Comparison of ENCODE assay signal across 20 mouse cellular contexts in the genomic region with DNA sequence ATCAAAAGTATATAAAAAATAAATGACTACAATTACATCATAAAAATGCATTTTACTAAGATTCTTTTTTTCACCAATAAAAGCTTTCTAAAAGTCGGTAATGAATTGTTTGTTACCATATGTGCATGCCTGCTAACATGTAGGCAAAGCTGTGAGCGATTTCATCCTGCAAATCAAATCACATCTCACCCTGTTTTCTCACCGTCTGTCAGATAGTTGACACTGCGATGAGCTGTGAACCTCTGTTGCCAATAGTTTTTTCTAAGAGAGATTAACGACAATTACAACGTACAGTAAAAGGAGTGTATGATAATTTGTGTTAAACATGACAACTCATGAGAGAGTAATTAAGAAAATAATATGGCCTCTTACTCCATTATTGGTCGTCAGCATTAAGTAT. TPM values are rescaled to one million over a fixed set of nuclear protein-coding genes. Genes with fewer than 3 reads are reported as not detected.
DNase-seq lines count a peak whose midpoint lies in the region; ATAC-seq and TF ChIP-seq lines count a peak whose summit lies in the region.
"Had no signal": no experiment of that assay in that cellular context is flagged by ENCODE, and none has a peak within 500 bp of the region (broad histone marks: within the 10 kb centered on the region; RNA-seq: fewer than 3 reads in every experiment).

No protein-coding gene starts in this region.

- H3K4me2 ChIP-seq in forebrain, embryonic 14.5 days (ENCODE audit: low read length): no peak overlapping the region
- H3K4me2 ChIP-seq in forebrain, postnatal 0 days (ENCODE audit: low read depth): no peak overlapping the region
- no peak overlapping the region for H3K4me2 ChIP-seq in midbrain, embryonic 14.5 days (ENCODE audit: low read length)
- H3K4me2 ChIP-seq: embryonic facial prominence, embryonic 12.5 days had no signal

- no peak overlapping the region for H3K27ac ChIP-seq in forebrain, embryonic 14.5 days (ENCODE audit: low read depth, low read length)
- no peak overlapping the region for H3K27ac ChIP-seq in forebrain, embryonic 10.5 days
- no peak overlapping the region for H3K27ac ChIP-seq in forebrain, postnatal 0 days (ENCODE audit: low read depth, low read length)
- no peak overlapping the region for H3K27ac ChIP-seq in midbrain, embryonic 14.5 days (replicated peaks; ENCODE audit: low read depth, low read length)
- H3K27ac ChIP-seq: embryonic facial prominence, embryonic 10.5 days; embryonic facial prominence, embryonic 12.5 days had no signal

- no peak overlapping the region for H3K4me3 ChIP-seq in forebrain, embryonic 14.5 days (ENCODE audit: low read depth, low read length)
- no peak overlapping the region for H3K4me3 ChIP-seq in forebrain, embryonic 10.5 days
- no peak overlapping the region for H3K4me3 ChIP-seq in forebrain, postnatal 0 days (ENCODE audit: low read depth, low read length)
- no peak overlapping the region for H3K4me3 ChIP-seq in midbrain, embryonic 14.5 days (replicated peaks; ENCODE audit: low read depth, low read length)
- H3K4me3 ChIP-seq: embryonic facial prominence, embryonic 10.5 days; embryonic facial prominence, embryonic 12.5 days had no signal

- peaks cover 8% of the 10 kb centered on the region; the same call in 1 of the 2 replicates for H3K36me3 ChIP-seq in forebrain, embryonic 14.5 days (ENCODE audit: control insufficient read depth, insufficient read depth, low read length)
- peaks cover 42% of the 10 kb centered on the region for H3K36me3 ChIP-seq in forebrain, embryonic 10.5 days (replicated peaks)
- H3K36me3 ChIP-seq in forebrain, postnatal 0 days (ENCODE audit: insufficient read depth): no peaks in the 10 kb centered on the region
- no peaks in the 10 kb centered on the region for H3K36me3 ChIP-seq in midbrain, embryonic 14.5 days (ENCODE audit: control insufficient read depth, insufficient read depth, low read length)
- H3K36me3 ChIP-seq: embryonic facial prominence, embryonic 10.5 days; embryonic facial prominence, embryonic 12.5 days had no signal

- peak; percentile 74; the same call in 1 of the 2 replicates for ATAC-seq in forebrain, embryonic 14.5 days
- ATAC-seq in forebrain, postnatal 0 days: peak; percentile 50; the same call in 1 of the 2 replicates
- ATAC-seq in midbrain, embryonic 14.5 days (ENCODE audit: low FRiP score, low TSS enrichment): no peak
- ATAC-seq: activated CD4-positive, CD25-positive, alpha-beta regulatory T cell, adult 4 months; Patski had no signal

- H3K9me3 ChIP-seq in forebrain, embryonic 14.5 days (replicated peaks; ENCODE audit: control insufficient read depth, low read length): no peaks in the 10 kb centered on the region
- H3K9me3 ChIP-seq in forebrain, embryonic 10.5 days: no peaks in the 10 kb centered on the region
- H3K9me3 ChIP-seq in forebrain, postnatal 0 days (ENCODE audit: low read length): no peaks in the 10 kb centered on the region
- no peaks in the 10 kb centered on the region for H3K9me3 ChIP-seq in midbrain, embryonic 14.5 days (ENCODE audit: control insufficient read depth, low read length)
- H3K9me3 ChIP-seq: embryonic facial prominence, embryonic 10.5 days; embryonic facial prominence, embryonic 12.5 days had no signal

- peak; percentile 86 for DNase-seq in forebrain, embryonic 14.5 days (ENCODE audit: low spot score)
- no peak for DNase-seq in forebrain, embryonic 10.5 days (ENCODE audit: extremely low spot score, low spot score)
- DNase-seq in brain, embryonic 14.5 days (ENCODE audit: low read depth): peak; percentile 89
- peak; percentile 12 for DNase-seq in brain, embryonic 18.5 days (ENCODE audit: low read depth, low spot score)
- no peak for DNase-seq in forebrain, postnatal 0 days
- no peak for DNase-seq in Muller cell, postnatal 12 days (ENCODE audit: inconsistent ontology term)
- DNase-seq in midbrain, embryonic 14.5 days: no peak
- DNase-seq: adrenal gland, postnatal 10 days; adrenal gland, postnatal 25 days; cerebellum, adult 11 months; cerebellum, adult 18-20 months; cerebellum, adult 8-10 months; cerebellum, adult 9-11 months; cerebellum, postnatal 14 days had no signal

- no peaks in the 10 kb centered on the region; the same call in 1 of the 2 replicates for H3K4me1 ChIP-seq in forebrain, embryonic 14.5 days (ENCODE audit: control insufficient read depth, insufficient read depth, low read length)
- H3K4me1 ChIP-seq in forebrain, embryonic 10.5 days: no peaks in the 10 kb centered on the region; the same call in 1 of the 2 replicates
- no peaks in the 10 kb centered on the region for H3K4me1 ChIP-seq in forebrain, postnatal 0 days (ENCODE audit: insufficient read depth)
- no peaks in the 10 kb centered on the region for H3K4me1 ChIP-seq in midbrain, embryonic 14.5 days (ENCODE audit: control insufficient read depth, insufficient read depth, low read length)
- H3K4me1 ChIP-seq: embryonic facial prominence, embryonic 10.5 days; embryonic facial prominence, embryonic 12.5 days had no signal

- no peak for TF ChIP-seq POLR2A in brain, embryonic 14.5 days (IDR thresholded peaks at IDR 0.05; ENCODE audit: borderline replicate concordance, extremely low read depth, insufficient read depth, insufficient read length, poor library complexity, severe bottlenecking)

- no peak overlapping the region for H3K9ac ChIP-seq in forebrain, embryonic 14.5 days (ENCODE audit: low read length)
- no peak overlapping the region for H3K9ac ChIP-seq in forebrain, postnatal 0 days
- no peak overlapping the region for H3K9ac ChIP-seq in midbrain, embryonic 14.5 days (replicated peaks; ENCODE audit: low read length)
- H3K9ac ChIP-seq: embryonic facial prominence, embryonic 12.5 days had no signal

- no peaks in the 10 kb centered on the region for H3K27me3 ChIP-seq in forebrain, embryonic 14.5 days (replicated peaks; ENCODE audit: control insufficient read depth, insufficient read depth, low read length)
- H3K27me3 ChIP-seq in forebrain, embryonic 10.5 days (ENCODE audit: poor library complexity, severe bottlenecking): no peaks in the 10 kb centered on the region
- H3K27me3 ChIP-seq in forebrain, postnatal 0 days (ENCODE audit: insufficient read depth, low read length): no peaks in the 10 kb centered on the region
- no peaks in the 10 kb centered on the region for H3K27me3 ChIP-seq in midbrain, embryonic 14.5 days (ENCODE audit: control insufficient read depth, insufficient read depth, low read length)
- H3K27me3 ChIP-seq: embryonic facial prominence, embryonic 12.5 days; Patski had no signal

- no peak for TF ChIP-seq CTCF in brain, embryonic 14.5 days (IDR thresholded peaks at IDR 0.05; ENCODE audit: borderline replicate concordance, extremely low read depth, insufficient read depth, insufficient read length)
- no peak for TF ChIP-seq CTCF in forebrain, postnatal 0 days (IDR thresholded peaks at IDR 0.05; ENCODE audit: low read depth)

- WGBS in forebrain, embryonic 14.5 days: 55% methylated on average over 7 of the region's 7 CpGs
- WGBS in forebrain, embryonic 10.5 days: 92% methylated on average over 7 of the region's 7 CpGs
- WGBS in forebrain, postnatal 0 days: 38% methylated on average over 7 of the region's 7 CpGs
- WGBS in midbrain, embryonic 14.5 days: 86% methylated on average over 7 of the region's 7 CpGs

RNA-seq across cellular contexts. Expression of gene Sox2, which starts 31.3 kb away (rescaled TPM):
- 26.6 and 32.0 TPM in 2 replicates for polyA plus RNA-seq in forebrain, embryonic 14.5 days (2014; fragmentation: Nextera tagmentation; extraction: Ambion mirVana)
- 29.2 and 29.3 TPM in 2 replicates for polyA plus RNA-seq in forebrain, embryonic 10.5 days (2016; fragmentation: Nextera tagmentation; extraction: Ambion mirVana)
- 101 and 119 TPM in 2 replicates for polyA plus RNA-seq in brain, embryonic 14.5 days (2012; rRNA removed)
- total RNA-seq in forebrain, postnatal 0 days (2014; rRNA removed): 80.9 and 120 TPM in 2 replicates
- polyA plus RNA-seq in forebrain, postnatal 0 days (2015; fragmentation: Nextera tagmentation; extraction: Ambion mirVana): 23.1 and 31.0 TPM in 2 replicates
- 16.8 and 22.4 TPM in 2 replicates for polyA plus RNA-seq in midbrain, embryonic 14.5 days (2014; fragmentation: Nextera tagmentation; extraction: Ambion mirVana)
- total RNA-seq: gastrocnemius, adult 18-20 months; MEL had no signal
- polyA plus RNA-seq: activated CD4-positive, CD25-positive, alpha-beta regulatory T cell, adult 4 months had no signal

Comparison
In these comparisons a context has a peak if more than half of its experiments do, and no peak if none do; other contexts are left out.
1. DNase-seq: peak in forebrain, embryonic 14.5 days (single experiment), brain, embryonic 14.5 days (single experiment) and brain, embryonic 18.5 days (single experiment); none in forebrain, embryonic 10.5 days (single experiment), forebrain, postnatal 0 days (single experiment), Muller cell, postnatal 12 days (single experiment) and midbrain, embryonic 14.5 days (single experiment).